Mouse (Mus musculus): ENCODE data around the gene Gm10134. TPM values are rescaled to one million over a fixed set of nuclear protein-coding genes. Genes with fewer than 3 reads are reported as not detected.

Gm10134 gene
- total and polyA plus RNA-seq, 2 experiments = not detected

GRCm38 (mm10) chr2:28538817-28539128, 32.9 kb downstream of the Gm10134 start:
- Histone ChIP-seq H3K36me3 (ENCODE audit: control insufficient read depth, insufficient read depth, low read length) (no peaks in the 10 kb centered on the region), H3K27ac (replicated peaks; ENCODE audit: insufficient read depth, low read depth, low read length) (no peak overlapping the region), H3K79me2 (ENCODE audit: control insufficient read depth, insufficient read depth, low read length) (no peaks in the 10 kb centered on the region), H3K4me1 (ENCODE audit: control insufficient read depth, insufficient read depth, low read length) (0 out of 2 replicates have a peak, but pooled peaks cover 2% of the 10 kb centered on the region), H3K27me3 (ENCODE audit: control insufficient read depth, insufficient read depth, low read length) (no peaks in the 10 kb centered on the region), H3K4me3 (ENCODE audit: insufficient read depth, low read depth, low read length) (no peak overlapping the region), H3K9ac (ENCODE audit: low read depth, low read length) (no peak overlapping the region)
- WGBS = 83% methylated on average over 1 of the region's 1 CpGs
- TF ChIP-seq CTCF (IDR thresholded peaks at IDR 0.05; ENCODE audit: low read depth, low read length) = no peak
- TF ChIP-seq POLR2A (IDR thresholded peaks at IDR 0.05; ENCODE audit: extremely low read depth, insufficient read depth, low read length) = no peak
- no peak for DNase-seq (ENCODE audit: extremely low read depth, low read depth, low spot score)

DNA sequence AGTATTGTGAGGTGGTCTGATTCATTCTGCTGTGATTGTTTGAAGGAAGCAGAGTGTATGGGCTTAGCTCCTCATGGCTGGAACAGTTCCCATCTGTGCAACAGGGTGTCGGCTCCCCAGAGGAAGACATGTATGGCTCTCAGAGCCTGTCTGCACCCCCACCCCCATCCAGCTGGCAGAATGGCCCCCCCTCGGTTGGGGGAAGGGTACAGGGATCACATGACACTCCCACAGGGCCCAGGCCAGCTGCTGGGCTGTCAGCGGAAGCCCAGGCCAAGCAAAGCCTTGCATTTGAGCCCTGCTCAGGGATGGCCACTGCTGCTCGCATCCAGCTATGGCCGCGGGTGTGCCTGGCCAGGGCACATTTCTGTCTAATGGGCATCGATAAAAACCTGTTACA, 33.3 kb downstream of the Gm10134 start:
- Histone ChIP-seq H3K4me1 (ENCODE audit: control insufficient read depth, insufficient read depth, low read length) (0 out of 2 replicates have a peak, but pooled peaks cover 2% of the 10 kb centered on the region), H3K27me3 (ENCODE audit: control insufficient read depth, insufficient read depth, low read length) (no peaks in the 10 kb centered on the region), H3K4me3 (ENCODE audit: insufficient read depth, low read depth, low read length) (no peak overlapping the region), H3K27ac (replicated peaks; ENCODE audit: insufficient read depth, low read depth, low read length) (no peak overlapping the region), H3K36me3 (ENCODE audit: control insufficient read depth, insufficient read depth, low read length) (no peaks in the 10 kb centered on the region), H3K9ac (ENCODE audit: low read depth, low read length) (no peak overlapping the region), H3K79me2 (ENCODE audit: control insufficient read depth, insufficient read depth, low read length) (no peaks in the 10 kb centered on the region)
- TF ChIP-seq CTCF (IDR thresholded peaks at IDR 0.05; ENCODE audit: low read depth, low read length) (no peak), POLR2A (IDR thresholded peaks at IDR 0.05; ENCODE audit: extremely low read depth, insufficient read depth, low read length) (no peak)
- no peak for DNase-seq (ENCODE audit: extremely low read depth, low read depth, low spot score)
- 68% methylated on average over 7 of the region's 7 CpGs for whole genome bisulfite sequencing

- H3K79me2 ChIP-seq (ENCODE audit: control insufficient read depth, insufficient read depth, low read length) = no peaks in the 10 kb centered on the region
- 93% methylated on average over 2 of the region's 2 CpGs for WGBS
- peak; percentile 30 for DNase-seq (ENCODE audit: extremely low read depth, low read depth, low spot score)
- H3K27ac ChIP-seq (replicated peaks; ENCODE audit: insufficient read depth, low read depth, low read length) = no peak overlapping the region
- H3K4me1 ChIP-seq (ENCODE audit: control insufficient read depth, insufficient read depth, low read length) = 0 out of 2 replicates have a peak, but pooled peaks cover 2% of the 10 kb centered on the region
- no peak overlapping the region for H3K9ac ChIP-seq (ENCODE audit: low read depth, low read length)
- H3K36me3 ChIP-seq (ENCODE audit: control insufficient read depth, insufficient read depth, low read length) = no peaks in the 10 kb centered on the region
- H3K27me3 ChIP-seq (ENCODE audit: control insufficient read depth, insufficient read depth, low read length) = no peaks in the 10 kb centered on the region
- TF ChIP-seq CTCF (IDR thresholded peaks at IDR 0.05; ENCODE audit: low read depth, low read length) = no peak
- no peak for TF ChIP-seq POLR2A (IDR thresholded peaks at IDR 0.05; ENCODE audit: extremely low read depth, insufficient read depth, low read length)
- no peak overlapping the region for H3K4me3 ChIP-seq (ENCODE audit: insufficient read depth, low read depth, low read length)
These were observed 34.1 kb downstream of the Gm10134 start for GRCm38 (mm10) chr2:28539949-28540348.

DNA sequence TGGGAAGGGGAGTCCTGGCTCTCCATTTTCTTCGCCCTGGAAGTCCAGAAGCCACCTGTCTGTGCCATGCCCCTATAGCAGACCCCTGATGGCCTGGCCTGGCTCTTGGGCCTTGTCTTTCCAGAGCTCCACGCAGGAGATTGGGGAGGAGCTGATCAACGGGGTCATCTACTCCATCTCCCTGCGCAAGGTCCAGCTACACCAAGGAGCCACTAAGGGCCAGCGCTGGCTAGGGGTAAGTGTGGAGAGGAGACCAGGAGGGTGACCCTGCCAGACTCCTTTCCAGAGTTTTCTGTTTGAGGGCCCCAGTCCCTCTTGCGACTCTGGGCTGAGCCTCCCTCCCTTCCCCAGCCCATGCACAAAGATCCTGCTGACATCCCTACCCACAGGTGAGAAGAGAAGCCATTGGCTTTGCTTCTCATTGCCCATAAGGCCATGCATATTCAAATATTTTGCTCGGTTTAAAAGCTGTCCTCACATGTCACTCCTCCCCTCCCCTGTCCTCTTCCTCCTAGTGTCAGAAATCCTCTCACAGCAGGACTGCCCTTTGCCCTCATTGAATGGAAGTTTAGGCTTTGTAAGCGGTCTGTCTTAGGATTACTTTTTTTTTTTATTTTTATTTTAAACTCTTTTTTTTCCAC, 34.8 kb downstream of the Gm10134 start:
- no peak for DNase-seq (ENCODE audit: extremely low read depth, low read depth, low spot score)
- Histone ChIP-seq H3K27ac (replicated peaks; ENCODE audit: insufficient read depth, low read depth, low read length) (no peak overlapping the region), H3K4me1 (ENCODE audit: control insufficient read depth, insufficient read depth, low read length) (0 out of 2 replicates have a peak, but pooled peaks cover 2% of the 10 kb centered on the region), H3K79me2 (ENCODE audit: control insufficient read depth, insufficient read depth, low read length) (no peaks in the 10 kb centered on the region), H3K9ac (ENCODE audit: low read depth, low read length) (no peak overlapping the region), H3K4me3 (ENCODE audit: insufficient read depth, low read depth, low read length) (no peak overlapping the region), H3K36me3 (ENCODE audit: control insufficient read depth, insufficient read depth, low read length) (no peaks in the 10 kb centered on the region), H3K27me3 (ENCODE audit: control insufficient read depth, insufficient read depth, low read length) (no peaks in the 10 kb centered on the region)
- 81% methylated on average over 8 of the region's 8 CpGs for WGBS
- TF ChIP-seq CTCF (IDR thresholded peaks at IDR 0.05; ENCODE audit: low read depth, low read length) = no peak
- TF ChIP-seq POLR2A (IDR thresholded peaks at IDR 0.05; ENCODE audit: extremely low read depth, insufficient read depth, low read length) = no peak

GRCm38 (mm10) chr2:28543894-28544293, 38.0 kb downstream of the Gm10134 start:
- DNase-seq (ENCODE audit: extremely low read depth, low read depth, low spot score) = peak; percentile 20
- Histone ChIP-seq H3K9ac (ENCODE audit: low read depth, low read length) (no peak overlapping the region), H3K4me3 (ENCODE audit: insufficient read depth, low read depth, low read length) (no peak overlapping the region), H3K27me3 (ENCODE audit: control insufficient read depth, insufficient read depth, low read length) (no peaks in the 10 kb centered on the region), H3K4me1 (ENCODE audit: control insufficient read depth, insufficient read depth, low read length) (0 out of 2 replicates have a peak, but pooled peaks cover 2% of the 10 kb centered on the region), H3K36me3 (ENCODE audit: control insufficient read depth, insufficient read depth, low read length) (no peaks in the 10 kb centered on the region), H3K79me2 (ENCODE audit: control insufficient read depth, insufficient read depth, low read length) (no peaks in the 10 kb centered on the region), H3K27ac (replicated peaks; ENCODE audit: insufficient read depth, low read depth, low read length) (no peak overlapping the region)
- WGBS = 58% methylated on average over 8 of the region's 8 CpGs
- TF ChIP-seq CTCF (IDR thresholded peaks at IDR 0.05; ENCODE audit: low read depth, low read length) = no peak
- TF ChIP-seq POLR2A (IDR thresholded peaks at IDR 0.05; ENCODE audit: extremely low read depth, insufficient read depth, low read length) = no peak

GRCm38 (mm10) chr2:28545976-28546375, 40.1 kb downstream of the Gm10134 start:
- no peak for TF ChIP-seq CTCF (IDR thresholded peaks at IDR 0.05; ENCODE audit: low read depth, low read length)
- TF ChIP-seq POLR2A (IDR thresholded peaks at IDR 0.05; ENCODE audit: extremely low read depth, insufficient read depth, low read length) = no peak
- no peak for DNase-seq (ENCODE audit: extremely low read depth, low read depth, low spot score)
- no peaks in the 10 kb centered on the region for H3K4me1 ChIP-seq (ENCODE audit: control insufficient read depth, insufficient read depth, low read length)
- H3K9ac ChIP-seq (ENCODE audit: low read depth, low read length) = no peak overlapping the region
- H3K4me3 ChIP-seq (ENCODE audit: insufficient read depth, low read depth, low read length) = no peak overlapping the region
- no peaks in the 10 kb centered on the region for H3K27me3 ChIP-seq (ENCODE audit: control insufficient read depth, insufficient read depth, low read length)
- H3K79me2 ChIP-seq (ENCODE audit: control insufficient read depth, insufficient read depth, low read length) = no peaks in the 10 kb centered on the region
- H3K36me3 ChIP-seq (ENCODE audit: control insufficient read depth, insufficient read depth, low read length) = no peaks in the 10 kb centered on the region
- H3K27ac ChIP-seq (replicated peaks; ENCODE audit: insufficient read depth, low read depth, low read length) = no peak overlapping the region
